Mouse (Mus musculus) kidney, postnatal 0 days (tissue): ENCODE data around the gene Fgr. TPM values are rescaled to one million over a fixed set of nuclear protein-coding genes. Genes with fewer than 3 reads are reported as not detected.

Experiments used
- ATAC-seq: fragments of 200-750 bp; cut with Nextera tagmentation; replicated peaks from 2 replicates; pipeline ENCODE4 v1.8.0; 2017; ENCODE audit warnings: low read depth, moderate number of reproducible peaks, moderate TSS enrichment, moderate library complexity; ENCODE audit not compliant: low FRiP score
- DNase-seq: peaks from one replicate; pipeline ENCODE4 v3.0.0-alpha.2; 2016; ENCODE audit warnings: low spot score
- H3K27ac ChIP-seq: fragments of 300-500 bp; sonication (generic); 2 replicates; pipeline ENCODE4 v1.5.1; 2014; ENCODE audit warnings: mild to moderate bottlenecking
- H3K27me3 ChIP-seq: fragments of 300-500 bp; sonication (generic); 2 replicates; pipeline ENCODE4 v1.6.1; 2014; ENCODE audit warnings: low read length, mixed read lengths; ENCODE audit not compliant: insufficient read depth
- H3K36me3 ChIP-seq: fragments of 300-500 bp; sonication (generic); 2 replicates; pipeline ENCODE4 v1.6.1; 2014; ENCODE audit warnings: low read length, mixed read lengths; ENCODE audit not compliant: insufficient read depth
- H3K4me1 ChIP-seq: fragments of 300-500 bp; sonication (generic); replicated peaks from 2 replicates; pipeline ENCODE4 v1.6.1; 2014; ENCODE audit warnings: antibody characterized with exemption, low read length, mixed read lengths; ENCODE audit not compliant: insufficient read depth
- H3K4me2 ChIP-seq: fragments of 300-500 bp; sonication (generic); 2 replicates; pipeline ENCODE4 v1.6.1; 2014; ENCODE audit warnings: mild to moderate bottlenecking, low read length, moderate library complexity, mixed read lengths
- H3K4me3 ChIP-seq: fragments of 300-500 bp; sonication (generic); replicated peaks from 2 replicates; pipeline ENCODE4 v1.5.1; 2014; ENCODE audit warnings: low read depth, low read length
- H3K9ac ChIP-seq: fragments of 300-500 bp; sonication (generic); 2 replicates; pipeline ENCODE4 v1.6.1; 2014; ENCODE audit warnings: low read depth, low read length
- H3K9me3 ChIP-seq: fragments of 300-500 bp; sonication (generic); replicated peaks from 2 replicates; pipeline ENCODE4 v1.6.1; 2016; ENCODE audit warnings: low read length, inconsistent platforms, mixed read lengths
- CTCF ChIP-seq: IDR thresholded peaks from 2 replicates; pipeline ENCODE4 v1.5.1; 2016; ENCODE audit warnings: antibody characterized with exemption, low read depth, mild to moderate bottlenecking, moderate library complexity
- WGBS: fragments of 180-500 bp; shearing (Covaris S2); extraction: QIAGEN DNeasy Blood & Tissue Kit; methylation state at CpG from one replicate; pipeline ENCODE4 v1.1.7; 2014; 5-methylcytosine and 5-hydroxymethylcytosine counted together
- polyA plus RNA-seq: library from polyadenylated mRNA; unstranded; fragments of >200 nt; fragmentation: Nextera tagmentation; extraction: Ambion mirVana; gene quantifications from 2 replicates; pipeline ENCODE4 v1.2.1, GENCODE M21; 2015

The Fgr gene
- polyA plus RNA-seq, 1 experiment from 2014 or later = 0.51 TPM

DNA sequence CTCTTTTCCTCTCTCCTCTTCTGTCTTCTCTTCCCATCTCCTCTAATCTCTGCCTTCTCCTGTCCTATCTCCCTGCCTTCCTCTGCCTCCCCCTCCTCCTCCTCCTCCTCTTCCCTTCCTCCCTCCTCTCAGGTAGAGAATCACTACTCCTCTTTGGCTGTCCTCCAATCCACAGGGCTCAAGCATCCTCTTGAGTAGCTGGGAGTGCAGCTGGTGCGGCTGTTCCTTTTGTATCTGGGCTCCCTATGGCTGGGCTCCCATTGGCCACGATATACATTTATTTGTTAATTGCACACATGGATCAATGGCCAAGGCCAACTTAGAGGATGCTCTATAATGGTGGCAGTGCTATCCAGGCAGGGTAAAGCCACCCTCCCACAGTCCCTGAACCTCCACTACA is 1.3 kb upstream of the Fgr start:
- no peaks in the 10 kb centered on the region for H3K27me3 ChIP-seq
- no peak overlapping the region for H3K9ac ChIP-seq
- H3K4me1 ChIP-seq = peaks cover 28% of the 10 kb centered on the region
- H3K4me2 ChIP-seq = no peak overlapping the region
- no peak overlapping the region for H3K4me3 ChIP-seq
- no peak for TF ChIP-seq CTCF
- H3K36me3 ChIP-seq = no peaks in the 10 kb centered on the region
- no peak overlapping the region for H3K27ac ChIP-seq
- WGBS = 54% methylated on average over 2 of the region's 2 CpGs
- ATAC-seq (no peak), DNase-seq (no peak)
- no peaks in the 10 kb centered on the region for H3K9me3 ChIP-seq

GRCm38 (mm10) chr4:132973186-132973585 is 709 bp upstream of the Fgr start:
- Histone ChIP-seq H3K27ac (no peak overlapping the region), H3K27me3 (no peaks in the 10 kb centered on the region), H3K36me3 (no peaks in the 10 kb centered on the region), H3K4me3 (no peak overlapping the region), H3K9ac (no peak overlapping the region), H3K4me2 (no peak overlapping the region), H3K9me3 (no peaks in the 10 kb centered on the region), H3K4me1 (peaks cover 28% of the 10 kb centered on the region)
- DNase-seq (no peak), ATAC-seq (no peak)
- WGBS = 50% methylated on average over 8 of the region's 8 CpGs
- TF ChIP-seq CTCF = no peak

- no peaks in the 10 kb centered on the region for H3K36me3 ChIP-seq
- H3K4me2 ChIP-seq = peak overlapping the region; percentile 43
- DNase-seq (peak; percentile 57), ATAC-seq (no peak)
- no peaks in the 10 kb centered on the region for H3K27me3 ChIP-seq
- WGBS = 4% methylated on average over 15 of the region's 15 CpGs
- no peak overlapping the region for H3K9ac ChIP-seq
- no peak overlapping the region for H3K27ac ChIP-seq
- H3K4me3 ChIP-seq = no peak overlapping the region
- TF ChIP-seq CTCF = no peak
- H3K9me3 ChIP-seq = no peaks in the 10 kb centered on the region
- peaks cover 28% of the 10 kb centered on the region for H3K4me1 ChIP-seq
Observed at GRCm38 (mm10) chr4:132974904-132975303, 1.0 kb downstream of the Fgr start.

GRCm38 (mm10) chr4:132975791-132976190 is 1.9 kb downstream of the Fgr start:
- no peak overlapping the region for H3K4me2 ChIP-seq
- H3K4me3 ChIP-seq = no peak overlapping the region
- ATAC-seq (no peak), DNase-seq (no peak)
- no peaks in the 10 kb centered on the region for H3K27me3 ChIP-seq
- 52% methylated on average over 3 of the region's 3 CpGs for WGBS
- H3K27ac ChIP-seq = no peak overlapping the region
- H3K9ac ChIP-seq = no peak overlapping the region
- H3K4me1 ChIP-seq = peaks cover 28% of the 10 kb centered on the region
- TF ChIP-seq CTCF = no peak
- no peaks in the 10 kb centered on the region for H3K9me3 ChIP-seq
- H3K36me3 ChIP-seq = no peaks in the 10 kb centered on the region

DNA sequence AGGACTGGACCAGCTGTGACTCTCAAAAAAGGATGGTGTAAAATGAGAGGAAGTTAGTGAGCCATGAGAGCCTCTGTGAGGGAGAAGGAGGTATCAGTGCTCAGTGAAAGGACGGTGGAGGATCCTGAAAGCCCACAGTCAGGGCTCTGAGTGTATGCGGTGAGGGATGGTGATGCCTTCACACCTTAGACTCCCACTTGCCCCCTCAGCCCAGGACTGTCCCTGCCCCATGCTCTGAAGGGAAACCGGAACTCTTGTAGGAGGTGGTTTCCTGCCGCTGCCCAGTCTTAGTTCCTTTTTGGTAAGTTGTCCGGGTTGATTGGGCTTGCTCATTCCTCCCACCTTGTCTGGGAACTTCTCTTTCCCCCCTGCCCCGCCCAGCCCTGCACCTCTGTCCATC is 2.8 kb downstream of the Fgr start:
- Histone ChIP-seq H3K4me1 (peaks cover 28% of the 10 kb centered on the region), H3K4me3 (no peak overlapping the region), H3K9ac (no peak overlapping the region), H3K36me3 (no peaks in the 10 kb centered on the region), H3K27me3 (no peaks in the 10 kb centered on the region), H3K4me2 (no peak overlapping the region), H3K27ac (no peak overlapping the region), H3K9me3 (no peaks in the 10 kb centered on the region)
- ATAC-seq (no peak), DNase-seq (peak; percentile 35)
- TF ChIP-seq CTCF = no peak
- WGBS = 40% methylated on average over 6 of the region's 6 CpGs

DNA sequence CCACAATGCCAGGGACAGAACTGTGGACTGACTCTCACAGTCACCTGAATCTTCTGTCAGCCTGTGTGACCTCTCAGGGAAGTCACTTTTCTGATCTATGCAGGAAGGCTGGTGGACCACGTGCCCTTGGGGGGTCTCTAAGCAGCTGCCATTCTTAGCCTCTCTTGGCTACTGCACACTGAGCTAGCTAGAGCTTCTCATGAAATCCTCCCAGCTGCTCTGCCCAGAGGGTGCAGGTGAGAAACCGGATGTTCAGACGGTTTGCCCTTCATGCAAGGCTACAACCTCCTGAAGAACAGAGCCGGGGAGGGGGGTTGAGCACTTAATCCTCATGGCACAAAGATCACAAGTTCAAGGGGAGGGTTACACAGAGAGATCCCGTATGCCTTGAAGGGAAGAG is 3.7 kb downstream of the Fgr start:
- H3K4me1 ChIP-seq = peaks cover 28% of the 10 kb centered on the region
- H3K27me3 ChIP-seq = no peaks in the 10 kb centered on the region
- H3K36me3 ChIP-seq = no peaks in the 10 kb centered on the region
- no peak overlapping the region for H3K27ac ChIP-seq
- H3K9ac ChIP-seq = no peak overlapping the region
- H3K9me3 ChIP-seq = no peaks in the 10 kb centered on the region
- H3K4me2 ChIP-seq = no peak overlapping the region
- DNase-seq = no peak
- WGBS = 29% methylated on average over 5 of the region's 5 CpGs
- H3K4me3 ChIP-seq = no peak overlapping the region
- no peak for ATAC-seq
- TF ChIP-seq CTCF = no peak

DNA sequence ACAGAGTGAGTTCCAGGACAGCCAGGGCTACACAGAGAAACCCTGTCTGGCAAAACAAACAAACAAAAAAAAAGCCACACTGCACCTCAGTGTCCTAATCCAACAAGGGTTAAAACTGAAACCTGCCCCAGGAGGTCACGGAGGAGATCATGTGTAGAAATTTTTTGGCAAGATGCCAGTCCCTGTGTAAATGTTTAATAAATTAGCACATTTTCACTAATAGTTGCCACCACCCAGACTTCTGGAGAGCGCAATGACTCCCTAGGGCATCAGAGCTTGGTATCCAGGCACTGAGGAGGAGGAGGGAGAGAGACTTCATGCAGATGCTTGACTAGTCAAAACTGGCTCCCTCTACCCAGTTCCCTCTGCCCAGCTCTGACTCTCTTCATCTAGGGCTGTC is 5.3 kb downstream of the Fgr start:
- Histone ChIP-seq H3K4me3 (no peak overlapping the region), H3K9ac (no peak overlapping the region), H3K4me1 (peaks cover 27% of the 10 kb centered on the region), H3K36me3 (no peaks in the 10 kb centered on the region), H3K4me2 (no peak overlapping the region), H3K27me3 (no peaks in the 10 kb centered on the region), H3K27ac (no peak overlapping the region), H3K9me3 (no peaks in the 10 kb centered on the region)
- TF ChIP-seq CTCF = no peak
- 37% methylated on average over 2 of the region's 2 CpGs for WGBS
- peak; percentile 57 for DNase-seq
- ATAC-seq = no peak
